Mouse (Mus musculus): ENCODE data around the gene Baiap2l1.

GRCm38 (mm10) chr5:144219306-144219705 lies 138.6 kb downstream of the Baiap2l1 start:
- TF ChIP-seq CTCF (IDR thresholded peaks at IDR 0.05) = no peak
- TF ChIP-seq POLR2A (IDR thresholded peaks at IDR 0.05; ENCODE audit: insufficient read depth, low read depth, low read length) = no peak
- TF ChIP-seq EP300 (IDR thresholded peaks at IDR 0.05; ENCODE audit: insufficient read depth, low read depth, low read length) = no peak

Measured in heart, adult 2 months (tissue).